Mouse (Mus musculus) G1E (cell line): ENCODE results near the gene Thada.

Source experiments
- CTCF ChIP-seq: IDR thresholded peaks from 2 replicates; pipeline ENCODE4 v1.5.1; 2012; ENCODE audit warnings: low read depth, low read length, inconsistent platforms, mixed read lengths
- POLR2AphosphoS5 ChIP-seq: IDR thresholded peaks from 2 replicates; pipeline ENCODE4 v1.6.1; 2012; ENCODE audit warnings: low read depth, low read length, inconsistent platforms; ENCODE audit not compliant: insufficient replicate concordance
- TAL1 ChIP-seq: conservative IDR thresholded peaks from 2 replicates; pipeline ENCODE4 v1.6.1; 2012; ENCODE audit warnings: low read depth, low read length, inconsistent platforms, mixed read lengths

DNA sequence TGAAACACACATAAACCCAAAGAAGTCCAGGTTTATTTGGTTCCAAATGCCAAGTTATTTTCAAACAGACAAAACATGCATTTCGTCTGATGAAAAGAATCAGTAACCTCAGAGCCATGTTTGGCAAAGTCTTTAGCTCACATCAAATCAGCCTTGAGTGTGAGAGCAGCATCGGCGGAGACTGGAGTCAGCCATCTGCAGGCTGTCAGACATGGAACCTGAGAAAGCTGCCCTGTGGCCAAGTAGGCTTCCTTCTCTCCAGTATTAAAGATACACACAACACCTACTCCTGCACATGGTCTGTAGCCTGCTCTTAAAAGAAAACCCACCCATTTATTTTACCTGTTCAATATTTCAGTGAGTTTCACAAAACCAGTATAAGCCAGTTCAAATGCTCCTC lies 50.1 kb downstream of the Thada start:
- TF ChIP-seq CTCF: no peak
- TF ChIP-seq POLR2AphosphoS5: no peak
- no peak for TF ChIP-seq TAL1
